Mouse (Mus musculus) thymus, adult 2 months (tissue): ENCODE data around the gene Atp2b2.

Source experiments
- CTCF ChIP-seq: fragments of 200-500 bp; IDR thresholded peaks from 2 replicates; pipeline ENCODE4 v1.5.1; 2012; ENCODE audit warnings: mild to moderate bottlenecking, control low read depth, low read length, moderate library complexity, borderline replicate concordance; ENCODE audit not compliant: control insufficient read depth, poor library complexity, insufficient read depth; ENCODE audit errors: extremely low read depth
- POLR2A ChIP-seq: fragments of 200-500 bp; IDR thresholded peaks from 2 replicates; pipeline ENCODE4 v1.6.1; 2012; ENCODE audit warnings: mild to moderate bottlenecking, low read length, control low read depth, moderate library complexity; ENCODE audit not compliant: control insufficient read depth, poor library complexity, insufficient read depth; ENCODE audit errors: extremely low read depth

- TF ChIP-seq POLR2A = no peak
- no peak for TF ChIP-seq CTCF
These were observed 9.6 kb downstream of the Atp2b2 start for GRCm38 (mm10) chr6:114032822-114033221.
